7 mouse cellular contexts compared by ENCODE assay signal in genomic region chr10:61976987-61977386, GRCm38 (mm10). TPM values are rescaled to one million over a fixed set of nuclear protein-coding genes. Genes with fewer than 3 reads are reported as not detected.
A peak's percentile ranks its signal among the peaks of the same experiment; 100 is the strongest.
DNase-seq lines count a peak whose midpoint lies in the region; ATAC-seq and TF ChIP-seq lines count a peak whose summit lies in the region.

No protein-coding gene starts in this region.

- H3K4me1 ChIP-seq in intestine, embryonic 16.5 days (ENCODE audit: control insufficient read depth, insufficient read depth, low read length) = peaks cover 7% of the 10 kb centered on the region

- peak; percentile 71 for TF ChIP-seq CTCF in layer of hippocampus, adult 2 months (conservative IDR thresholded peaks at IDR 0.05)

- H3K9me3 ChIP-seq in intestine, embryonic 16.5 days (ENCODE audit: control insufficient read depth, low read length) = 0 out of 2 replicates have a peak, but pooled peaks cover 2% of the 10 kb centered on the region

- 10% methylated on average over 6 of the region's 6 CpGs for WGBS in intestine, embryonic 16.5 days

- peak; percentile 50 for ATAC-seq in intestine, embryonic 16.5 days

- no peak overlapping the region for H3K4me3 ChIP-seq in layer of hippocampus, adult 2 months
- peak overlapping the region; percentile 54 for H3K4me3 ChIP-seq in intestine, embryonic 16.5 days (ENCODE audit: low read length)

- H3K27ac ChIP-seq in layer of hippocampus, adult 2 months = no peak overlapping the region
- H3K27ac ChIP-seq in intestine, embryonic 16.5 days (ENCODE audit: low read length) = no peak overlapping the region

- peak in 1 of 2 experiments; percentile 20 for DNase-seq in layer of hippocampus, adult 2 months (ENCODE audit: low spot score in 2 of 2)
- no peak for DNase-seq in layer of hippocampus, adult 9-10 months (ENCODE audit: low spot score)
- DNase-seq in embryo, embryonic 11 days = peak; percentile 64
- DNase-seq in lung, postnatal 36 days = peak; percentile 54
- no peak for DNase-seq in spleen, postnatal 36 days (ENCODE audit: low spot score in 2 of 2)
- DNase-seq in adipocyte (ENCODE audit: low spot score) = no peak

- H3K27me3 ChIP-seq in intestine, embryonic 16.5 days (replicated peaks; ENCODE audit: control insufficient read depth, insufficient read depth, low read length) = peaks cover 31% of the 10 kb centered on the region

- H3K36me3 ChIP-seq in intestine, embryonic 16.5 days (ENCODE audit: control insufficient read depth, insufficient read depth, low read length) = no peaks in the 10 kb centered on the region

- H3K9ac ChIP-seq in intestine, embryonic 16.5 days (ENCODE audit: low read depth, low read length) = no peak overlapping the region

- peak overlapping the region; percentile 85 for H3K4me2 ChIP-seq in intestine, embryonic 16.5 days (ENCODE audit: low read depth, low read length)

RNA-seq across cellular contexts. Expression of gene Col13a1, which starts 1.9 kb away (rescaled TPM):
- 1 to 10 TPM; 1.1 to 1.5 TPM for total RNA-seq in layer of hippocampus, adult 2 months (2021)
- 4.5 and 5.7 TPM in 2 replicates for polyA plus RNA-seq in intestine, embryonic 16.5 days (2015; fragmentation: Nextera tagmentation; extraction: Ambion mirVana)

Comparison
In these comparisons a context has a peak if more than half of its experiments do, and no peak if none do; other contexts are left out.
1. DNase-seq: peak in embryo, embryonic 11 days (single experiment) and lung, postnatal 36 days (single experiment); none in layer of hippocampus, adult 9-10 months (single experiment), spleen, postnatal 36 days (0 of 2) and adipocyte (single experiment).